Mouse (Mus musculus) spleen, adult 2 months (tissue): ENCODE measurements around the gene Nek6.

Source experiments
- CTCF ChIP-seq: fragments of 200-500 bp; IDR thresholded peaks from 2 replicates; pipeline ENCODE4 v1.5.1; 2011; ENCODE audit warnings: mild to moderate bottlenecking, inconsistent platforms; ENCODE audit not compliant: insufficient read depth, insufficient read length, insufficient replicate concordance; ENCODE audit errors: extremely low read depth
- POLR2A ChIP-seq: fragments of 200-500 bp; IDR thresholded peaks from 2 replicates; pipeline ENCODE4 v1.6.1; 2011; ENCODE audit warnings: low read depth, low read length, inconsistent platforms

- TF ChIP-seq POLR2A (no peak), CTCF (no peak)
Observed at GRCm38 (mm10) chr2:38560296-38561227, 49.1 kb downstream of the Nek6 start.
